ENCODE assay signal across 30 mouse cellular contexts in genomic region chr11:62776510-62776909, GRCm38 (mm10). TPM values are rescaled to one million over a fixed set of nuclear protein-coding genes. Genes with fewer than 3 reads are reported as not detected.
"Had no signal": no experiment of that assay in that cellular context is flagged by ENCODE, and none has a peak within 500 bp of the region (broad histone marks: within the 10 kb centered on the region; RNA-seq: fewer than 3 reads in every experiment).

No protein-coding gene starts in this region.

- H3K4me1 ChIP-seq: intestine, embryonic 15.5 days; kidney, embryonic 15.5 days; liver, embryonic 13.5 days had no signal

- H3K27me3 ChIP-seq: intestine, embryonic 15.5 days; kidney, embryonic 15.5 days; liver, embryonic 13.5 days had no signal

- ATAC-seq: intestine, embryonic 15.5 days had no signal

- H3K9ac ChIP-seq: intestine, embryonic 15.5 days; kidney, embryonic 15.5 days; liver, embryonic 13.5 days had no signal

- H3K27ac ChIP-seq: intestine, embryonic 15.5 days; kidney, embryonic 15.5 days; liver, embryonic 13.5 days; stomach, postnatal 0 days had no signal

- H3K4me3 ChIP-seq: intestine, embryonic 15.5 days; kidney, embryonic 15.5 days; liver, embryonic 13.5 days had no signal

- DNase-seq: kidney, adult 11 months; kidney, adult 8-10 months; kidney, postnatal 10 days; kidney, postnatal 36 days; left cerebral cortex, postnatal 4 days; liver, embryonic 13.5 days; lung, adult 2 months; lung, postnatal 14 days; lung, postnatal 4 days; midbrain, embryonic 14.5 days; right cerebral cortex, postnatal 4 days; thymus, postnatal 25 days had no signal

- H3K4me2 ChIP-seq: intestine, embryonic 15.5 days; kidney, embryonic 15.5 days; liver, embryonic 13.5 days; midbrain, embryonic 11.5 days had no signal

RNA-seq across cellular contexts. Expression of gene Zfp286, which starts 12.8 kb away (rescaled TPM):
- polyA plus RNA-seq: liver, adult 2 months had no signal

RNA-seq across cellular contexts. Expression of gene Gm10428, which starts 23.6 kb away (rescaled TPM):
- total RNA-seq: layer of hippocampus, adult 8-10 months; layer of hippocampus, postnatal 25 days; left cerebral cortex, adult 18-20 months; left cerebral cortex, postnatal 4 days; liver, adult 2 months; megakaryocyte progenitor cell, adult 5-6 weeks; megakaryocyte-erythroid progenitor cell, adult 5-6 weeks; midbrain, postnatal 0 days had no signal
- polyA plus RNA-seq: intestine, embryonic 15.5 days; kidney, embryonic 15.5 days; limb, embryonic 14.5 days; liver, adult 2 months; liver, embryonic 13.5 days; liver, embryonic 16.5 days; lung, adult 2 months; lung, embryonic 16.5 days; midbrain, embryonic 11.5 days; midbrain, embryonic 14.5 days; neural tube, embryonic 11.5 days; neural tube, embryonic 14.5 days; stomach, embryonic 14.5 days; stomach, postnatal 0 days; thymus, postnatal 0 days had no signal
